Comparison of ENCODE assay signal across 27 mouse cellular contexts in the genomic region with DNA sequence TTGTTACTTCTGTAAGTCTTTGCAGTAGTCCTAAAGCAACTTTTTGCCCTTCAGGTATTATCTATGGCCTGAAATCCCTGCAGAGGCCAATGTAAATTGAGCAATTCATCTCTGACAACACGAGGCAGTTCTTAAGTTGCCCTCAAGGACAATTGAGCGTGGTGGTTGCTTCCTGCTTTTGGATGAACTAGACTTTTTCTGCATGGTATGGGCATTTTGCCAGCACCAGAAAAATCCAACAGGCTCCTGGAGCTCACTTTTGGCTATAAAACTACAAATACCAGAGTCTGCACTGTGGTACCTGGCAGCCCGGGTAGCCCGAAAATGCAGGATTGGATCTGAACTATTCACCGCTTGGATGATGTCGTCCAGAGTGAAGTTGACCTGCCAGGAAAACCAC. TPM values are rescaled to one million over a fixed set of nuclear protein-coding genes. Genes with fewer than 3 reads are reported as not detected.
DNase-seq lines count a peak whose midpoint lies in the region; ATAC-seq and TF ChIP-seq lines count a peak whose summit lies in the region.
"Had no signal": no experiment of that assay in that cellular context is flagged by ENCODE, and none has a peak within 500 bp of the region (broad histone marks: within the 10 kb centered on the region; RNA-seq: fewer than 3 reads in every experiment).

No protein-coding gene starts in this region.

- no peak overlapping the region for H3K4me2 ChIP-seq in liver, postnatal 0 days (ENCODE audit: low read depth, low read length)
- H3K4me2 ChIP-seq: heart, embryonic 11.5 days; heart, embryonic 15.5 days; hindbrain, embryonic 13.5 days had no signal

- no peaks in the 10 kb centered on the region for H3K36me3 ChIP-seq in liver, postnatal 0 days (replicated peaks; ENCODE audit: insufficient read depth, low read length)
- H3K36me3 ChIP-seq: embryonic facial prominence, embryonic 10.5 days; forebrain, embryonic 10.5 days; heart, embryonic 15.5 days; hindbrain, embryonic 13.5 days had no signal

- DNase-seq in adrenal gland, adult 2 months: peak; percentile 54
- no peak for DNase-seq in adrenal gland, postnatal 4 days (ENCODE audit: low spot score in 2 of 2)
- DNase-seq in lung, postnatal 36 days: peak; percentile 6
- DNase-seq in lung, adult 2 months: no peak
- peak; percentile 46 for DNase-seq in adrenal gland, postnatal 10 days
- peak; percentile 37 for DNase-seq in gonadal fat pad, adult 2 months (ENCODE audit: low read depth)
- DNase-seq in liver, postnatal 0 days: no peak
- DNase-seq in gastrocnemius, postnatal 25 days: no peak
- DNase-seq: cerebellum, adult 11-12 months; cerebellum, adult 9-11 months; gastrocnemius, adult 2 months; gastrocnemius, postnatal 36 days; heart, adult 2 months; heart, postnatal 14 days; kidney, adult 11 months had no signal

- TF ChIP-seq POLR2A in lung, adult 2 months (IDR thresholded peaks at IDR 0.05; ENCODE audit: borderline replicate concordance, extremely low read depth, low read depth, low read length): no peak

- no peak overlapping the region for H3K27ac ChIP-seq in liver, postnatal 0 days (ENCODE audit: low read depth)
- H3K27ac ChIP-seq: embryonic facial prominence, embryonic 10.5 days; forebrain, embryonic 10.5 days; gastrocnemius, adult 2 months; heart, adult 2 months; heart, embryonic 15.5 days; hindbrain, embryonic 13.5 days; hindbrain, postnatal 0 days had no signal

- H3K27me3 ChIP-seq in liver, postnatal 0 days (ENCODE audit: insufficient read depth, low read length): no peaks in the 10 kb centered on the region
- H3K27me3 ChIP-seq: heart, embryonic 15.5 days; hindbrain, embryonic 13.5 days had no signal

- no peaks in the 10 kb centered on the region for H3K9me3 ChIP-seq in liver, postnatal 0 days (ENCODE audit: low read length)
- H3K9me3 ChIP-seq: embryonic facial prominence, embryonic 10.5 days; forebrain, embryonic 10.5 days; heart, embryonic 15.5 days; hindbrain, embryonic 13.5 days had no signal

- no peak overlapping the region for H3K9ac ChIP-seq in liver, postnatal 0 days (replicated peaks)
- H3K9ac ChIP-seq: heart, embryonic 15.5 days; hindbrain, embryonic 13.5 days had no signal

- no peaks in the 10 kb centered on the region for H3K4me1 ChIP-seq in lung, adult 2 months (ENCODE audit: control insufficient read depth, insufficient read depth, low read length)
- no peaks in the 10 kb centered on the region for H3K4me1 ChIP-seq in liver, postnatal 0 days (ENCODE audit: insufficient read depth)
- H3K4me1 ChIP-seq: forebrain, embryonic 10.5 days; hindbrain, embryonic 13.5 days had no signal

- no peak for ATAC-seq in liver, postnatal 0 days
- ATAC-seq: activated CD4-positive, CD25-positive, alpha-beta regulatory T cell, adult 4 months; forebrain, embryonic 14.5 days; hindbrain, postnatal 0 days had no signal

- no peak for TF ChIP-seq CTCF in lung, adult 2 months (IDR thresholded peaks at IDR 0.05; ENCODE audit: insufficient read depth, low read length)
- no peak for TF ChIP-seq CTCF in liver, postnatal 0 days (IDR thresholded peaks at IDR 0.05; ENCODE audit: low read depth)

- no peak for TF ChIP-seq EP300 in liver, postnatal 0 days (IDR thresholded peaks at IDR 0.05; ENCODE audit: low read depth)

- WGBS in lung, adult 2 months: 56% methylated on average over 6 of the region's 6 CpGs
- WGBS in liver, postnatal 0 days (ENCODE audit: insufficient replicate concordance): 66% methylated on average over 6 of the region's 6 CpGs

- no peak overlapping the region for H3K4me3 ChIP-seq in lung, adult 2 months (replicated peaks; ENCODE audit: extremely low read depth, low read depth, low read length)
- H3K4me3 ChIP-seq in liver, postnatal 0 days (ENCODE audit: low read depth, low read length): no peak overlapping the region
- H3K4me3 ChIP-seq: embryonic facial prominence, embryonic 10.5 days; forebrain, embryonic 10.5 days; gastrocnemius, adult 2 months; heart, adult 2 months; heart, embryonic 15.5 days; hindbrain, embryonic 13.5 days had no signal

RNA-seq across cellular contexts. Expression of gene Gm4871, which starts 27.0 kb away (rescaled TPM):
- total RNA-seq in adrenal gland, adult 2 months (2021): not detected
- not detected in 2 replicates for polyA plus RNA-seq in adrenal gland, adult 2 months (2012; rRNA removed)
- total RNA-seq in adrenal gland, postnatal 4 days (2021): not detected
- polyA plus RNA-seq in lung, adult 2 months (2012; rRNA removed): not detected in 2 replicates
- not detected for total RNA-seq in adrenal gland, postnatal 10 days (2021)
- polyA plus RNA-seq in gonadal fat pad, adult 2 months (2012; rRNA removed): 0.13 TPM in 1 of 2 replicates, not detected in the other
- polyA plus RNA-seq in liver, postnatal 0 days (2015; fragmentation: Nextera tagmentation; extraction: Ambion mirVana): not detected in 2 replicates
- total RNA-seq in gastrocnemius, postnatal 25 days (2021): not detected
- total RNA-seq: ES-E14; gastrocnemius, adult 2 months; gastrocnemius, postnatal 36 days; heart, adult 2 months; heart, postnatal 14 days; hematopoietic stem cell, adult 5-6 weeks; hindbrain, postnatal 0 days had no signal
- polyA plus RNA-seq: activated CD4-positive, CD25-positive, alpha-beta regulatory T cell, adult 4 months; embryonic facial prominence, embryonic 10.5 days; embryonic facial prominence, embryonic 14.5 days; forebrain, embryonic 10.5 days; forebrain, embryonic 14.5 days; heart, adult 2 months; heart, embryonic 11.5 days; heart, embryonic 15.5 days; hindbrain, embryonic 13.5 days; hindbrain, postnatal 0 days; kidney, embryonic 14.5 days had no signal

RNA-seq across cellular contexts. Expression of gene 1700018F24Rik, which starts 37.2 kb away (rescaled TPM):
- total RNA-seq in adrenal gland, adult 2 months (2021): not detected
- polyA plus RNA-seq in adrenal gland, adult 2 months (2012; rRNA removed): not detected in 2 replicates
- total RNA-seq in adrenal gland, postnatal 4 days (2021): not detected
- polyA plus RNA-seq in lung, adult 2 months (2012; rRNA removed): not detected in 2 replicates
- total RNA-seq in adrenal gland, postnatal 10 days (2021): not detected
- 0.53 TPM in 1 of 2 replicates, not detected in the other for polyA plus RNA-seq in gonadal fat pad, adult 2 months (2012; rRNA removed)
- polyA plus RNA-seq in liver, postnatal 0 days (2015; fragmentation: Nextera tagmentation; extraction: Ambion mirVana): not detected in 2 replicates
- not detected for total RNA-seq in gastrocnemius, postnatal 25 days (2021)
- total RNA-seq: ES-E14; gastrocnemius, adult 2 months; gastrocnemius, postnatal 36 days; heart, adult 2 months; heart, postnatal 14 days; hematopoietic stem cell, adult 5-6 weeks; hindbrain, postnatal 0 days had no signal
- polyA plus RNA-seq: activated CD4-positive, CD25-positive, alpha-beta regulatory T cell, adult 4 months; embryonic facial prominence, embryonic 10.5 days; forebrain, embryonic 10.5 days; forebrain, embryonic 14.5 days; heart, adult 2 months; heart, embryonic 11.5 days; heart, embryonic 15.5 days; hindbrain, embryonic 13.5 days; hindbrain, postnatal 0 days; kidney, embryonic 14.5 days had no signal

RNA-seq across cellular contexts. Expression of gene Smurf1, which starts 39.9 kb away (rescaled TPM):
- 10 to 100 TPM; 19.5 to 21.6 TPM for total RNA-seq in adrenal gland, adult 2 months (2021)
- polyA plus RNA-seq in adrenal gland, adult 2 months (2012; rRNA removed): 18.6 and 20.7 TPM in 2 replicates
- 10 to 100 TPM; 24.7 to 28.4 TPM for total RNA-seq in adrenal gland, postnatal 4 days (2021)
- 33.5 and 34.1 TPM in 2 replicates for polyA plus RNA-seq in lung, adult 2 months (2012; rRNA removed)
- 10 to 100 TPM; 20.6 to 23.4 TPM for total RNA-seq in adrenal gland, postnatal 10 days (2021)
- polyA plus RNA-seq in gonadal fat pad, adult 2 months (2012; rRNA removed): 29.6 and 29.8 TPM in 2 replicates
- polyA plus RNA-seq in liver, postnatal 0 days (2015; fragmentation: Nextera tagmentation; extraction: Ambion mirVana): 2.1 and 2.2 TPM in 2 replicates
- total RNA-seq in gastrocnemius, postnatal 25 days (2021): 10 to 100 TPM; 11.5 to 12.6 TPM

Comparison
In these comparisons a context has a peak if more than half of its experiments do, and no peak if none do; other contexts are left out.
1. DNase-seq: peak in adrenal gland, adult 2 months (single experiment), lung, postnatal 36 days (single experiment), adrenal gland, postnatal 10 days (single experiment) and gonadal fat pad, adult 2 months (single experiment); none in adrenal gland, postnatal 4 days (0 of 2), lung, adult 2 months (single experiment), liver, postnatal 0 days (single experiment) and gastrocnemius, postnatal 25 days (single experiment).